Mouse (Mus musculus): ENCODE measurements around the gene Tpm4. TPM values are rescaled to one million over a fixed set of nuclear protein-coding genes. Genes with fewer than 3 reads are reported as not detected.
A peak's percentile ranks its signal among the peaks of the same experiment; 100 is the strongest.

Tpm4 gene
- polyA plus RNA-seq, 1 experiment: not detected

DNA sequence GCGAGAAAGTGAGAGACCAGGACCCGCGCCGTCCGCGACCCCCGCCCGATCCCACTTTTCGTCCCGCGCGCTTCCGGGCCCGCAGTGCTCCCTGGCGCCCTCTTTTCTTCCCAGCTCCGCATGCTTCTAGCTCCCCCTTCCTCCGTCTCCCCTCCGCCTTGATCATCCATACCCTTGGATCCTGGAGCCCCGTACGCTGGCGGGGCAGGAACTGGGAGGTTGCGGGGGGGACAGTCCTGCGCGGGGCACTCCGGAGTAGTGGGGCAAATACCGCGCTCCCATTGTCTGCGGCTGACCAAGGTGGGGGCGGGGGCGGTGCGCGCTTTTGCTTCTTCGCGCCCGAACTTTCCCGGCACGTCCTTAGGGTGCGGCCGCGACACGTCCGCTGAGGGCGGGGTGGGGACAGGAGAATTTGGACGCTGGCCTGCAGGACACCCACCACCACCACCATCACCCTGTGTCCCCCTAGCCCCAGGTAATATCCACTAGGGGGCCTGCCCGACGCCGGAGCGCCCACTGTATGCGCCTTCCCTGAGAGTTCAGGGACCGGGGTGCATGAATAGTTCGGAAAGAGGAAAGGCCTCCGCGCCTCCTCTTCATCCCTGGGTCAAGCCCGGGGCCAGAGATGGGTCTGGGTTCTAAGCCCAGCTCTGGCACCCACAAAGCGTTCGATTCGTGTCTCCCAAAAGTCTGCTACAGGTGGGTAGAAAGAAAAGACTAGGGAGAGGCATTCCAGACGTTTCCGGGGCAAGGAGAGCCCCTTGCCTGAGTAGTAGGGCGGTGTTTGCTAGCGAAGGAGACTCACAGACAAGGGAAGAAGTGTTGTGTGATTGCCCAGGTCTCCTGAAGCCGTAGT is 899 bp downstream of the Tpm4 start:
- TF ChIP-seq POLR2A (IDR thresholded peaks at IDR 0.05; ENCODE audit: insufficient read depth, low read depth, low read length) (no peak), CTCF (IDR thresholded peaks at IDR 0.05; ENCODE audit: insufficient read depth, low read depth, low read length) (no peak)
- H3K4me1 ChIP-seq (ENCODE audit: control insufficient read depth, insufficient read depth, low read length): peaks cover 12% of the 10 kb centered on the region
- peak overlapping the region; percentile 76 for H3K4me3 ChIP-seq (ENCODE audit: insufficient read depth, low read depth, low read length)
- peak overlapping the region; percentile 32 for H3K27ac ChIP-seq (ENCODE audit: insufficient read depth, low read depth, low read length)
- under 1% methylated on average over 62 of the region's 62 CpGs for WGBS

DNA sequence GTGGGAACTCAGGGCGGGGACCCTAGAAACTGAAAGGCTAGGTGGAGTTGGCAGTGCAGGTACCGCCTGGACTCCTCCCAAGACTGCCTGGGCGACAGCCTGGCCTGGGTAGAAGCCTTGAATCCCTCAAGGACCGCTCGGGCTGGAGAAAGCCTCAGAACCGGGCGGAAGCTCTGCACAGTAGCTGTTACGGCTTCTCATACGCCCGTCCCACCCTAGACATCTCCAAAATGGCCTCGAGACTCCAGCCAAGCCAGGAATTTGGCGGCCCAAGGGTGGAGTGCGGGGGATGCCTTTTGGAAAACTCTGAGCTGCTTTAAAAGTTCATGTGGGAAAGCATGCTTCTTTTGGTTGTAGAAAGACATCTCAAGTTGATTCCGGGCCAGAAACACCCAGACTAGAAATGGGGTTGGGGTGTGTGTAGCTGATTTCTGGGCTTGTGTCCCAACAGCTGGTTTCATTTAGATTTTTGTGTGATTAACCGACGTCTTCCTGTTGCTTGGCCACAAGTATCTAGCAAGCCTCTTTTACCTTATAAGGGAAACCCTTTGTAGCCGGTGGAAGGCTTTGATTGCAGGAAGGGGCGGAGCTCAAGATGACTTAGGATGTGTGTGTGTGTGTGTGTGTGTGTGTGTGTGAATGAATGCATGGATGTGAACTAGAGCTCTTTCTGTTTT is 1.7 kb downstream of the Tpm4 start:
- 0 out of 2 replicates have a peak overlapping the region, but pooled peaks have one; percentile 3 for H3K27ac ChIP-seq (ENCODE audit: insufficient read depth, low read depth, low read length)
- 2% methylated on average over 18 of the region's 18 CpGs for WGBS

DNA sequence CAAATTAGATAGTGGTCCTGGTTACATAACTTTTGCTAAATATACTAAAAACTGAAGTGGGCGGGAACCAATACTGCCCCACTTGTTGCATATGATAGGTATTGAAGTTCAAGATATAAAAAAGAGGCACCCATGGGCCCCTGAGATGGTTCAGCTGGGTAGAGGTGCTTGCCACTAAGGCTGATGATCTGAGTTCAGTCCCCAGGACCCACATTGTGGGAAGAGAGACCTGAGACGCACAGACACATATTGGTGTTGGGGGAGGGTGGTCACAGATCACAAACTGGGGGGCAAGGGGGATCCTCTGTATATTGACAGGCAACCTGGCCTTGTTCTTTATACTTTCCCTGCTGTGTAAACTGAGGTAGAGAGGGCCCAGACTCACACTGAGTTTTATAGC is 2.7 kb downstream of the Tpm4 start:
- TF ChIP-seq CTCF (IDR thresholded peaks at IDR 0.05; ENCODE audit: insufficient read depth, low read depth, low read length) (no peak), POLR2A (IDR thresholded peaks at IDR 0.05; ENCODE audit: insufficient read depth, low read depth, low read length) (no peak)
- WGBS: 93% methylated on average over 2 of the region's 2 CpGs
- Histone ChIP-seq H3K4me1 (ENCODE audit: control insufficient read depth, insufficient read depth, low read length) (peaks cover 12% of the 10 kb centered on the region), H3K27ac (ENCODE audit: insufficient read depth, low read depth, low read length) (no peak overlapping the region), H3K4me3 (ENCODE audit: insufficient read depth, low read depth, low read length) (no peak overlapping the region)

More for the DNA sequence above, 1.7 kb downstream of the Tpm4 start:
- TF ChIP-seq POLR2A (IDR thresholded peaks at IDR 0.05; ENCODE audit: insufficient read depth, low read depth, low read length) (no peak), CTCF (IDR thresholded peaks at IDR 0.05; ENCODE audit: insufficient read depth, low read depth, low read length) (no peak)
- Histone ChIP-seq H3K4me1 (ENCODE audit: control insufficient read depth, insufficient read depth, low read length) (peaks cover 12% of the 10 kb centered on the region), H3K4me3 (ENCODE audit: insufficient read depth, low read depth, low read length) (peak overlapping the region; percentile 76)

DNA sequence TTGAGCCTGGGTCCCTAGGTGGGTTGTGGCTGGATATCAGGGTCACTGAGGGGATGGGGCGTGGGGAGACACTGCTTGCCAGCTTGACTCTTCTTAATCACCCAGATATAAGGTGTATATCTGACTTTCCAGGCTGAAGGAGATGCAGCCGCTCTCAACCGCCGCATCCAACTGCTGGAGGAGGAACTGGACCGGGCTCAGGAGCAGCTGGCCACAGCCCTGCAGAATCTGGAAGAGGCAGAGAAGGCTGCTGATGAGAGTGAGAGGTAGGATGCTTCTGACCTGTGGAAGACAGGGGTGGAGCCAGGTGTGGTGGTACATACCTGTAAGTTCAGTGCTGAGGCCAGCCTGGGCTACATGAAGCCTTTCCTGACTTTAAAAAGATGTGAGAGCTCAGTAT is 3.7 kb downstream of the Tpm4 start:
- TF ChIP-seq CTCF (IDR thresholded peaks at IDR 0.05; ENCODE audit: insufficient read depth, low read depth, low read length) (no peak), POLR2A (IDR thresholded peaks at IDR 0.05; ENCODE audit: insufficient read depth, low read depth, low read length) (no peak)
- peaks cover 12% of the 10 kb centered on the region for H3K4me1 ChIP-seq (ENCODE audit: control insufficient read depth, insufficient read depth, low read length)
- WGBS: 97% methylated on average over 5 of the region's 5 CpGs

DNA sequence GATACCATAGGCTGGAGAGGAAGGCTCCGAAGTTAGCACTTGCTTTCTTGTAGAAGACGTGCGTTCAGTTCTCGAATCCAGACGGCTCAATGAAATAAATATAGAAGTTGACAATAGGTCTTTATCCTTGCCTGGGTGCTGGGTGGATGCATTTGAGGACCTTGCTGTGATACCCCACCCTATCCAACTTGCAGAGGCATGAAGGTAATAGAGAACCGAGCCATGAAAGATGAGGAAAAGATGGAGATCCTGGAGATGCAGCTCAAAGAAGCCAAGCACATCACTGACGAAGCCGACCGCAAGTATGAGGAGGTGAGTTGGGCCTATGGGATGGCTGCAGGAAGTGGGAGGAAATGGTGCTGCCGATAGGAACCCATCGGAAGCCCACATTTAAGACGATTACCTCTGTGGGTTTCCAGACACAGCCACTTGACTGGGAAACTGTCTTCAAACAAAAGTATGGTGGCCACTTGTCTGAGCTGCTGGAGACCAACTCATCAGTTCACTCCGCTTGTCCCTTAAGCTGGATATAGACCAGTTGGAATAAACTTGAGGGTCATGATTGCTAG is 8.6 kb downstream of the Tpm4 start:
- H3K4me3 ChIP-seq (ENCODE audit: insufficient read depth, low read depth, low read length): no peak overlapping the region
- H3K27ac ChIP-seq (ENCODE audit: insufficient read depth, low read depth, low read length): no peak overlapping the region
- no peaks in the 10 kb centered on the region for H3K4me1 ChIP-seq (ENCODE audit: control insufficient read depth, insufficient read depth, low read length)
- 94% methylated on average over 13 of the region's 13 CpGs for WGBS
- TF ChIP-seq POLR2A (IDR thresholded peaks at IDR 0.05; ENCODE audit: insufficient read depth, low read depth, low read length) (no peak), CTCF (IDR thresholded peaks at IDR 0.05; ENCODE audit: insufficient read depth, low read depth, low read length) (no peak)

More for the DNA sequence above, 3.7 kb downstream of the Tpm4 start:
- Histone ChIP-seq H3K4me3 (ENCODE audit: insufficient read depth, low read depth, low read length) (no peak overlapping the region), H3K27ac (ENCODE audit: insufficient read depth, low read depth, low read length) (no peak overlapping the region)

DNA sequence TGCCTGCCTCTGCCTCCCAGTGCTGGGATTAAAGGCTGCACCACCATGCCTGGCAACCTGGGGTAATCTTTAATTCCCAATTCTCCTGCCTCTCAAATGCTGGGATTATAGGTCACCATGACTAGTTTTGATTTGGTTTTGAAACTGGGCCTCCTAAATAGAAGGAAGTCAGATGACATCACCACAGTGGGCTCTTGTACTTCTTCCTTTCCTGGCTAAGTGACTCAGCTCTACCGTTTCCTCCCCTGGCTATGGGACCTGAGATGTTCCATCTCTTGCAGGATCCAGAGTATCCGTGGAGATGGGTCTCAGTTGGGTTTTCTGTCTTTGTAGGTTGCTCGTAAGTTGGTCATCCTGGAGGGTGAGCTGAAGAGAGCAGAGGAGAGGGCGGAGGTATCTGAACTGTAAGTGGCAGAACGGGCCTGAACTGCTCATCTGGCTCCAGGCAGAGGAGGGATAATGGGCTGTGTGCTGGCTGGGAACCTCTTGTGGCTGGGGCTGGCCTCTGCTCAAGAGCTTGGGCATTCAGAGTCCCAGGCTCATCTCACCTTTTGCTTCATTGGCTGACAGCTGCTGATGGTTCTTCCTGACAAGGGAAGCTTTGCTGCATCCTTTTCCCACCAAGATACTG is 9.7 kb downstream of the Tpm4 start:
- Histone ChIP-seq H3K27ac (ENCODE audit: insufficient read depth, low read depth, low read length) (no peak overlapping the region), H3K4me3 (ENCODE audit: insufficient read depth, low read depth, low read length) (no peak overlapping the region), H3K4me1 (ENCODE audit: control insufficient read depth, insufficient read depth, low read length) (no peaks in the 10 kb centered on the region)
- no peak for TF ChIP-seq CTCF (IDR thresholded peaks at IDR 0.05; ENCODE audit: insufficient read depth, low read depth, low read length)
- no peak for TF ChIP-seq POLR2A (IDR thresholded peaks at IDR 0.05; ENCODE audit: insufficient read depth, low read depth, low read length)
- 92% methylated on average over 5 of the region's 5 CpGs for WGBS

DNA sequence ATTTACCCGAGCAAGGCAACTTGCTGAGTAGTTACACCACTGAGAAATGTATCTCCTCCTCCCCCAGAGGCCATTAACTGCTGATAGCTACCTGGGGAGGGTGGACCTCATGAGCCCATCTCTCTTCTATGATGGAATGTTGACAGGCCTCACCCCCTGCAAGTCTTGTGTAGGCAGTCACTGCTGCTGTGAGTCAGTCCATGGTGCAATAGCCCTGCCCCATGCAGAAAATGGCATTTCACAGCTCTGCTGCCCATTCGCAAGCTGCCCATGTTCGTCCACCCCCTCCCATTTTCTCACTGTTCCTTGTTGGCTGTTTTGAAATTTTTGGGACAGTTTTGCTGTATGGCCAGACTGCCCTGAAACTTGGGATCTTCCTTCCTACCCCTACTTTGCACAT is 10.7 kb downstream of the Tpm4 start:
- H3K27ac ChIP-seq (ENCODE audit: insufficient read depth, low read depth, low read length): no peak overlapping the region
- no peaks in the 10 kb centered on the region for H3K4me1 ChIP-seq (ENCODE audit: control insufficient read depth, insufficient read depth, low read length)
- H3K4me3 ChIP-seq (ENCODE audit: insufficient read depth, low read depth, low read length): no peak overlapping the region
- WGBS: 75% methylated on average over 3 of the region's 3 CpGs
- no peak for TF ChIP-seq POLR2A (IDR thresholded peaks at IDR 0.05; ENCODE audit: insufficient read depth, low read depth, low read length)
- no peak for TF ChIP-seq CTCF (IDR thresholded peaks at IDR 0.05; ENCODE audit: insufficient read depth, low read depth, low read length)

DNA sequence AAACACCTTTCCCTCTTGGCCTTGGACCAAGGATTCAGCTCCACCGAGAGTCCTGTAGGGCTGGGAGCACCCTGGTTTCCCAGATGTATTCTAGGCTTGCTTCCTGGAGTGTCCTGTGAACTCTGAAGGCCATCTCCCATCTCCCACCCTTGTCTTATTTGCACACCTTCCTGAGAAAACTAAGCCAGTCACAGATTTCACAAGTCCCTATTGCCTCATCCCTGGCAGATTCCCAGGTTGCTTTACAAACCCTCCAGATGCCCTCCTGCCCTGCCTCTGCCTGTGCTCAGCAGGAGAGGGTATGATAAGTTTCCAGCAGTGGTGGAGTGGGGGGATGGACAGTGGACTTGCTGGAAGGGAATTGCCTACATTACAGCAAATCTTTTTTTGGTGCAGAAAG is 11.3 kb downstream of the Tpm4 start:
- H3K4me1 ChIP-seq (ENCODE audit: control insufficient read depth, insufficient read depth, low read length): no peaks in the 10 kb centered on the region
- 59% methylated on average over 1 of the region's 1 CpGs for WGBS
- TF ChIP-seq CTCF (IDR thresholded peaks at IDR 0.05; ENCODE audit: insufficient read depth, low read depth, low read length) (no peak), POLR2A (IDR thresholded peaks at IDR 0.05; ENCODE audit: insufficient read depth, low read depth, low read length) (no peak)
- no peak overlapping the region for H3K27ac ChIP-seq (ENCODE audit: insufficient read depth, low read depth, low read length)
- H3K4me3 ChIP-seq (ENCODE audit: insufficient read depth, low read depth, low read length): no peak overlapping the region

Measured in olfactory bulb, adult 2 months (tissue).